Mouse (Mus musculus) lung, postnatal 0 days (tissue): ENCODE results near the gene Nabp2.

Experiments
- CTCF ChIP-seq: IDR thresholded peaks from 2 replicates; pipeline ENCODE4 v1.5.1; 2016; ENCODE audit warnings: antibody characterized with exemption, mild to moderate bottlenecking
- EP300 ChIP-seq: IDR thresholded peaks from 2 replicates; pipeline ENCODE4 v1.6.1; 2016; ENCODE audit warnings: antibody characterized with exemption, mild to moderate bottlenecking, control low read depth

DNA sequence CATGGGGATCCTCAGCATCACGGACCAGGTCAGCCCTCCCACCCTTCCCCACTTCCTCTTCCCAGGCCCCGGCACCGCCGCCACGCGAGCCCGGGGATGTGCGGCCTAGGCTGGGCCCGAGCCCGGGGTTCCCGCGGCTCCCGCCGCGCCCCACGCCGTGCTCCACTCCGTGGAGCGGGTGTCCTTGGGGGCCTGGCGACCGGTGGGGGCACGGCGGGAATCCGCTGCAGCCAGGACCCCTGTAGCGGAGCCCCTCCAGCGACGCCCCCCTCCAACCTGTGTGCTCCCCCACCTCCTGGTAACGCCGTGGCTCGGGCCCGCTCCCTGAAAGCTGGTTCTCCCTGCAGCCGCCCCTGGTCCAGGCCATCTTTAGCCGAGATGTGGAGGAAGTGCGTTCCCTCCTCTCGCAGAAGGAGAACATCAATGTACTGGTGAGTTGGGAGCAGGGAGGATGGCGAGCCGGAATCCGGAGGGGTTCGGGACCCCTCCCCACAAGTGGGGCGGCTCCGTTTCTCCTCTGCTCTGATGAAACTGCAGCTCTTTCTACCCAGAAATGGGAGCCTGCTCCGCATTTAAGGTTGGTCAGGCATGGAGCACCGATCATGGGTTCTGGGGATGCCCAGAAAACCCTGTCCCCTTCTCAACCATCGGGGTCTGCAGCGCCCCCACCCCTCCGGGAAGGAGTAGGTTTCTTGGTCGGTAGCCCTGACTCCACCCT is 33.9 kb downstream of the Nabp2 start:
- no peak for TF ChIP-seq EP300
- TF ChIP-seq CTCF: no peak
